Mouse (Mus musculus) kidney, adult 2 months (tissue): ENCODE measurements at regions not wholly inside any gene's neighbourhood (a gene's known extent, or its start where the extent isn't known, plus 50 kb on each side); places are given as distances from the start of the nearest gene placed in this dataset.
"Not testable (repeated sequence)": the region's sequence is repeated elsewhere in the genome, so short reads cannot be mapped to it uniquely, and the experiment has no call there.

Experiments used
- DNase-seq: peaks from one replicate; pipeline ENCODE4 v3.0.0; 2021
- H3K27ac ChIP-seq: fragments of 200-500 bp; 2 replicates; pipeline ENCODE4 v1.5.1; 2012; ENCODE audit warnings: low read depth, low read length, control low read depth, inconsistent platforms; ENCODE audit not compliant: insufficient read depth
- H3K27me3 ChIP-seq: fragments of 200-500 bp; replicated peaks from 2 replicates; pipeline ENCODE4 v1.6.1; 2012; ENCODE audit warnings: mild to moderate bottlenecking, moderate library complexity, low read length, inconsistent platforms; ENCODE audit not compliant: control insufficient read depth, insufficient read depth
- H3K36me3 ChIP-seq: fragments of 200-500 bp; 2 replicates; pipeline ENCODE4 v1.6.1; 2012; ENCODE audit warnings: mild to moderate bottlenecking, moderate library complexity, low read length, inconsistent platforms; ENCODE audit not compliant: control insufficient read depth, insufficient read depth
- H3K4me1 ChIP-seq: fragments of 200-500 bp; 2 replicates; pipeline ENCODE4 v1.6.1; 2011; ENCODE audit warnings: low read length; ENCODE audit not compliant: control insufficient read depth, insufficient read depth
- H3K4me3 ChIP-seq: fragments of 200-500 bp; 2 replicates; pipeline ENCODE4 v1.5.1; 2011; ENCODE audit warnings: mild to moderate bottlenecking, low read depth, low read length, control low read depth; ENCODE audit not compliant: insufficient read depth
- CTCF ChIP-seq: fragments of 200-500 bp; conservative IDR thresholded peaks from 2 replicates; pipeline ENCODE4 v1.5.1; 2011; ENCODE audit warnings: low read depth, mild to moderate bottlenecking, control low read depth, low read length, moderate library complexity, mixed read lengths; ENCODE audit not compliant: insufficient read depth, insufficient read length
- POLR2A ChIP-seq: fragments of 200-500 bp; IDR thresholded peaks from one replicate; pipeline ENCODE4 v1.6.1; 2011; ENCODE audit warnings: low read depth, low read length, control low read depth
- WGBS: fragments of 180-500 bp; shearing (Covaris S2); methylation state at CpG from one replicate; pipeline ENCODE4 v1.1.7; 2018; 5-methylcytosine and 5-hydroxymethylcytosine counted together

DNA sequence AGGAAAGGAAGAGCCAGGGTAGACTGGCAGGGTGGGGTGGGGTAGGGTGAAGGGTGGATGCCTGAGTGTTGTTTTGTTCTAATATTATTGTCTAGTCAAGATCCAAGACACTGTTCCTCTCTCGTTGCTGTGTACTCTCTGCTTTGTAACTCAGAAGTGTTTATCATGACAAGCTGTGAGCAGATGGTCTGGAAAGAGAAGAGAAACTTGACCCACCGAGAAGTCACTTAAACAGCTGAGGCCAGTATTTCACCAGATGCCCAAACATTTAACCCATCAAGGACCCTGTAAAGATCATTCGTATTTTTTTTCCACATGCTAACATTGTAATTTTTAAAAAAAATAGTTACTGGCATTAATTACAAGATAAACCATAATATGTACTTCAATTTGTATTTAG, 178.7 kb upstream of the Trp63 start:
- no peak overlapping the region for H3K27ac ChIP-seq
- no peaks in the 10 kb centered on the region for H3K36me3 ChIP-seq
- DNase-seq: no peak
- H3K4me1 ChIP-seq: no peaks in the 10 kb centered on the region
- 41% methylated on average over 3 of the region's 3 CpGs for WGBS
- no peak overlapping the region for H3K4me3 ChIP-seq
- H3K27me3 ChIP-seq: no peaks in the 10 kb centered on the region
- TF ChIP-seq CTCF (no peak), POLR2A (no peak)

DNA sequence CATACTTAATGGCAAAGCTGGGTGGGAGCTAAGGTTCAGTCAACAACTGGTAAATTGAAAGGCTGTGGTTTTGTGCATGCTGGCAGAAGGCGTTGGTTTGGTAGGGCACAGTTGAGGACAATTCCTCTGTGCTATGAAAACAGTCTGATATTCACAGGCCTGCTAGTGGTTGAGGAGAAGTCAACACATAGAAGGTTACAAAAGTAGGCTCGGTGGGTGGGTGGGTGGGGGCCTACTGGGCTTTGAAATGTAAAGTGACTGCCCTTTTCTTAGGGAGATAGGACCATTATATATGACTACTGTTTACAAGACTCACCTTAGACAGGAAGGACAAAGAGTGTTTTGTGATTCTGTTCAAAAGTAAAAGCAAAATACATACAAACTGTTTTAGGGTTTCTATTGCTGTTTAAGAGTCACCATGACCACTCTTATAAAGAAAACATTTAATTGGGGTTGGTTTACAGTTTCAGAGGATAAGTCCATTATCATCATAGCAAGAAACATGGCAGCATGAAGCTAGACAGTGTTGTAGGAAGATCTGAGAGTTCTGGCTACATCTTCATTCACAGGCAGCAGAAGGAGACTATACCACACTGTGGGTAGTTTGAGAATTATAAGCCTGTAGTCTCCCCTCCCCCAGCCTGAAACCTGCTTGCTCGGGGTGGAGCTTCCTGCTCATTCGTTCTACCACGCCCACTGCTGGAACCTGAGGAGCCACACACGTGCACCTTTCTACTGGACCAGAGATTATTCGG, 166.3 kb upstream of the Trp63 start:
- H3K36me3 ChIP-seq: no peaks in the 10 kb centered on the region
- no peak overlapping the region for H3K27ac ChIP-seq
- no peaks in the 10 kb centered on the region for H3K27me3 ChIP-seq
- no peak overlapping the region for H3K4me3 ChIP-seq
- no peak for DNase-seq
- 71% methylated on average over 5 of the region's 7 CpGs for WGBS
- H3K4me1 ChIP-seq: no peaks in the 10 kb centered on the region
- TF ChIP-seq POLR2A (no peak), CTCF (no peak)

DNA sequence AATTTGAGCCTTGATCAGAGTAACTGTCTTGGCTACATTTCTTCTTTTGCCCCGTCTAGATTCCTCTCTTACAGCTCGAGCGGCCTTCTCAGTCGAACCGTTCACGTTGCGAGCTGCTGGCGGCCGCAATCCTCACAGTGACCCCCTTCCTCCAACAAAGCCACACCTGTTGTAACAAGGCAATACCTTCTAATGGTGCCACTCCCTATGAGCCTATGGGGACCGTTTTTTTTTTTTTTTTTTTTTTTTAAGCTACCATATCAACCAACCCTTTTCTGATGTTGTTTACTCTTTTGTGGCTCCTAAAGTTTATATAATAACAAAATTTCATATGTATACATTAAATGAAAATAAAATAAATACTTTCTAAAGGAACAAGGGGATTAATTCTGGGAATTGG, 160.4 kb upstream of the Trp63 start:
- not testable (repeated sequence) for H3K4me1 ChIP-seq, H3K4me3 ChIP-seq, H3K27ac ChIP-seq, H3K27me3 ChIP-seq, DNase-seq, H3K36me3 ChIP-seq
- 61% methylated on average over 10 of the region's 10 CpGs for WGBS

DNA sequence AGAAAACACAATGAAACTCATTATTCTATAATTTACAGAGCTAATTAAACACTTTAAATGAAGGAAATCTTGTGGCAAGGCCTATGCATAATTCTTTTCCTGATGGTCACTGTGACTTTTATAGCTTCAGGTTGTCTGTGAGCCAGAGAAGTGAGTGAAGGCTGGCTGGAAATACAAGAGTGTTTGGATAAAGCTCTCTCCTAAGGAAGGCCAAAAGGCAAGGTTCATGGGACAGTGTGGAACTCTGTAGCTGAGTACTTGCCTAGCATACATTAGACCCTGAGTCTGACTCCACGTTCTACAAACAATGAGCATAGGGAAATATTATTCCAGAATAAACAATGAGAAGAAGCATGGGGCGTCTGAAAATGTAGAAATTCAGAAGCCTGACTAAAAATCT, 159.9 kb upstream of the Trp63 start:
- no peak for TF ChIP-seq POLR2A
- no peak for TF ChIP-seq CTCF
- WGBS: 61% methylated on average over 2 of the region's 2 CpGs
- DNase-seq: peak; percentile 14

DNA sequence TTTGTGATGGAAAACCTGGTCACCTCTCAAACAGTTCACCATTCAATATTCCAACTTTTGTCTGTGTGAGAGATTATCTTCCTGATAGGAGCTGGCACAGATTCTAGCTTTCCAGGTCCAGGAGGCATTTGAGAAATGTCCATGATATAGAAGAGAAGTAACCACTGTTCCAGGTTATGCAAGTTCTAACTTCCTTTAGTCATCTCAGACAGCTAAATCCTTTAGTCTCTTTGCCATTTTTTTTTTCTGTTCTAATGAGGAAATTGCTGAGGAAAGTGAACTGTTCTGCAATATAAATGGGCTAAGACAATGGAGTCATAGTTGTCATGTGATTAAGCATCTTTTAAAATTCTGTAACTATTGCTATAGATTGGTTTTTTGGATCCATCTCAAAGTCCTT, 155.7 kb upstream of the Trp63 start:
- DNase-seq: no peak
- TF ChIP-seq POLR2A (no peak), CTCF (no peak)
- Histone ChIP-seq H3K27ac (no peak overlapping the region), H3K4me3 (no peak overlapping the region), H3K4me1 (peaks cover 7% of the 10 kb centered on the region), H3K36me3 (no peaks in the 10 kb centered on the region), H3K27me3 (no peaks in the 10 kb centered on the region)

More for the DNA sequence above, 159.9 kb upstream of the Trp63 start:
- no peak overlapping the region for H3K4me3 ChIP-seq
- no peak overlapping the region for H3K27ac ChIP-seq
- H3K27me3 ChIP-seq: no peaks in the 10 kb centered on the region
- H3K4me1 ChIP-seq: no peaks in the 10 kb centered on the region
- no peaks in the 10 kb centered on the region for H3K36me3 ChIP-seq

DNA sequence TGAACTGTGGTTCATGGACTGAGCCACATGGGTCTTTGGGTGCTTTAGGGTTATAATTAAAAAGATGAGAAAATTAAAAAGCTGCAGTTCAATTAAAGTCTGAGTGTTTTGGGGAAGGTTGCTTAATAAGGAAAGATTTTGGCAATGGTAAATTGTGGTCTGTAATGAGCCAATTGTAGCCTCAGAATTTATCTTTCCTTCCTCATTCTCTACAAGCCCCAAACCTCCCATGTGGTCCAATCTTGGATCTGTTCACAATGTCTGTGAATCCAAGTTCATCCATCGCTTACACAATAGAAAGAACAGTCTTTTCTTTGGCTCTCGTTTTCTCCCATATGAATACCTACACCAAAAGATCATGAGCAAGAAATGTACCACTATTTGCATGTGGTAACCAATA, 155.2 kb upstream of the Trp63 start:
- WGBS: 85% methylated on average over 2 of the region's 2 CpGs
- H3K27me3 ChIP-seq: no peaks in the 10 kb centered on the region
- H3K4me1 ChIP-seq: peaks cover 11% of the 10 kb centered on the region
- no peak for TF ChIP-seq CTCF
- TF ChIP-seq POLR2A: no peak
- no peak overlapping the region for H3K4me3 ChIP-seq
- no peak for DNase-seq
- no peak overlapping the region for H3K27ac ChIP-seq
- no peaks in the 10 kb centered on the region for H3K36me3 ChIP-seq

DNA sequence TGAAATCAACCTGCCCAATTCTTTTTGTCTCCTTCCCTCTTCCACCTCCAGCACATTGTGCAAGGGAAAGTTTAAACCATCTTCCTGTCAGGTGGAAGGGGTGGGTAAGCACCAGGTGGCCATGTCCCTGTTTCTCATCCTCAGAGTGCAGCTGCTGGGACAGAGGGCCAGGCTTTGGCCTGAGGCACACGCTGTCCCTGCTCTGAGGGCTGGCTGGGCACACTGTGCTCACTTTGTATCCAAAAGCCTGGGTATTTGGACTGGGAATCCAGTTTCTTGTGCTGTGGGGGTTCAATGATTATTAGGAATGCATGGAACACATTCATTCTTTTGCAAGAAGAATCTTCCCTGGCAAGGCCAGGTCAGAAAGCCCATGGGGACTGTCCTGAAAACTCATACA, 153.9 kb upstream of the Trp63 start:
- H3K27ac ChIP-seq: no peak overlapping the region
- TF ChIP-seq CTCF: no peak
- TF ChIP-seq POLR2A: no peak
- no peaks in the 10 kb centered on the region for H3K36me3 ChIP-seq
- H3K4me1 ChIP-seq: peaks cover 11% of the 10 kb centered on the region
- H3K27me3 ChIP-seq: no peaks in the 10 kb centered on the region
- no peak for DNase-seq
- 81% methylated on average over 1 of the region's 1 CpGs for WGBS
- no peak overlapping the region for H3K4me3 ChIP-seq
